8 mouse cellular contexts compared by ENCODE assay signal in the genomic region with DNA sequence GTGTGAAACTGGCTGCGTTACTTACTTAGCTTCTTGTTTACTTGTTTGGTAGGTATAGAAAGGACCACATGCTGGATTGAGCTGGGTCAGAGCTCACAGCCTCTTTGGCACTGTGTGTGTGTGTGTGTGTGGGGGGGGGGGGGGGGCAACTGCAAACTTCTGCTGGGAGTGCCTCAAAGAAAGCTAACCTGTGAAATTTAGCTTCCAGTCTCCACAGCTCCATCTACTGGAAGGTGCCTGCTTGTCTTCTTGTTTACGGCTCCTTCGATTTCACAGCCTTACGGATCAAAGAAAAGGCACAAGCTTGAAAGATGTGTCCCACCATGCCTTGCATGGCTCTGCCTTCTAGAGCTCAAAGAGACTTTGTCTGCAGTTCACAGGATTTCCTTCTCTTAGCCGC. TPM values are rescaled to one million over a fixed set of nuclear protein-coding genes. Genes with fewer than 3 reads are reported as not detected.
DNase-seq lines count a peak whose midpoint lies in the region; ATAC-seq and TF ChIP-seq lines count a peak whose summit lies in the region.

No protein-coding gene starts in this region.

- WGBS in heart, adult 2 months: 22% methylated on average over 5 of the region's 5 CpGs
- WGBS in liver, postnatal 0 days (ENCODE audit: insufficient replicate concordance): 15% methylated on average over 5 of the region's 5 CpGs
- 17% methylated on average over 5 of the region's 5 CpGs for WGBS in limb, embryonic 10.5 days

- no peak overlapping the region for H3K4me2 ChIP-seq in liver, postnatal 0 days (ENCODE audit: low read depth, low read length)

- TF ChIP-seq CTCF in heart, adult 2 months (IDR thresholded peaks at IDR 0.05): peak; percentile 52
- TF ChIP-seq CTCF in liver, postnatal 0 days (IDR thresholded peaks at IDR 0.05; ENCODE audit: low read depth): peak; percentile 63

- DNase-seq in heart, adult 2 months: no peak
- no peak for DNase-seq in heart, postnatal 4 days
- DNase-seq in 3T3-L1 (ENCODE audit: low read depth, low spot score): peak; percentile 24
- peak; percentile 61 for DNase-seq in T-cell, adult 2 months (ENCODE audit: low spot score)
- DNase-seq in liver, postnatal 0 days: no peak
- no peak for DNase-seq in urinary bladder, postnatal 14 days (ENCODE audit: low spot score)
- DNase-seq in limb, embryonic 10.5 days (ENCODE audit: low spot score): no peak
- no peak for DNase-seq in urinary bladder, adult 18-20 months (ENCODE audit: low spot score in 2 of 2)

- no peaks in the 10 kb centered on the region for H3K36me3 ChIP-seq in heart, adult 2 months (ENCODE audit: control insufficient read depth, insufficient read depth, low read length)
- no peaks in the 10 kb centered on the region for H3K36me3 ChIP-seq in liver, postnatal 0 days (replicated peaks; ENCODE audit: insufficient read depth, low read length)
- no peaks in the 10 kb centered on the region for H3K36me3 ChIP-seq in limb, embryonic 10.5 days

- H3K27me3 ChIP-seq in heart, adult 2 months (ENCODE audit: control insufficient read depth, insufficient read depth, low read length): 0 out of 2 replicates have a peak, but pooled peaks cover 2% of the 10 kb centered on the region
- no peaks in the 10 kb centered on the region for H3K27me3 ChIP-seq in liver, postnatal 0 days (ENCODE audit: insufficient read depth, low read length)
- H3K27me3 ChIP-seq in limb, embryonic 10.5 days (ENCODE audit: low read depth, poor library complexity, severe bottlenecking): no peaks in the 10 kb centered on the region

- H3K4me3 ChIP-seq in heart, adult 2 months: no peak overlapping the region
- no peak overlapping the region for H3K4me3 ChIP-seq in liver, postnatal 0 days (ENCODE audit: low read depth, low read length)
- no peak overlapping the region for H3K4me3 ChIP-seq in limb, embryonic 10.5 days

- no peak overlapping the region for H3K27ac ChIP-seq in heart, adult 2 months
- H3K27ac ChIP-seq in liver, postnatal 0 days (ENCODE audit: low read depth): no peak overlapping the region
- H3K27ac ChIP-seq in limb, embryonic 10.5 days: no peak overlapping the region

- 0 out of 2 replicates have a peak overlapping the region, but pooled peaks have one; percentile 14 for H3K9ac ChIP-seq in heart, adult 2 months (ENCODE audit: low read depth, low read length)
- H3K9ac ChIP-seq in liver, postnatal 0 days (replicated peaks): no peak overlapping the region

- TF ChIP-seq EP300 in heart, adult 2 months (IDR thresholded peaks at IDR 0.05; ENCODE audit: insufficient read depth, low read depth, low read length): no peak
- no peak for TF ChIP-seq EP300 in liver, postnatal 0 days (IDR thresholded peaks at IDR 0.05; ENCODE audit: low read depth)

- no peaks in the 10 kb centered on the region for H3K9me3 ChIP-seq in liver, postnatal 0 days (ENCODE audit: low read length)
- no peaks in the 10 kb centered on the region for H3K9me3 ChIP-seq in limb, embryonic 10.5 days (replicated peaks)

- intact Hi-C loops in heart, adult 2 months (cut with DNase I): no loop called here

- ATAC-seq in liver, postnatal 0 days: no peak

- TF ChIP-seq POLR2A in heart, adult 2 months (IDR thresholded peaks at IDR 0.05; ENCODE audit: insufficient read depth, low read depth, low read length): no peak

- H3K4me1 ChIP-seq in heart, adult 2 months (ENCODE audit: control insufficient read depth, insufficient read depth, low read length): no peaks in the 10 kb centered on the region
- H3K4me1 ChIP-seq in liver, postnatal 0 days (ENCODE audit: insufficient read depth): peaks cover 3% of the 10 kb centered on the region; the same call in 1 of the 2 replicates
- H3K4me1 ChIP-seq in limb, embryonic 10.5 days: no peaks in the 10 kb centered on the region

- H3K79me2 ChIP-seq in heart, adult 2 months (replicated peaks; ENCODE audit: control insufficient read depth, insufficient read depth, low read length): no peaks in the 10 kb centered on the region

RNA-seq across cellular contexts. Expression of a gene that starts 17.4 kb away (rescaled TPM):
- total RNA-seq in heart, adult 2 months (2021): 10 to 100 TPM; 40.5 to 46.8 TPM
- 48.7 and 76.4 TPM in 2 replicates for polyA plus RNA-seq in heart, adult 2 months (2012; rRNA removed)
- 10 to 100 TPM; 42.6 to 43.5 TPM for total RNA-seq in heart, postnatal 4 days (2021)
- 6.9 and 8.8 TPM in 2 replicates for polyA plus RNA-seq in liver, postnatal 0 days (2015; fragmentation: Nextera tagmentation; extraction: Ambion mirVana)
- polyA plus RNA-seq in limb, embryonic 10.5 days (2016; fragmentation: Nextera tagmentation; extraction: Ambion mirVana): 86.7 and 94.2 TPM in 2 replicates

RNA-seq across cellular contexts. Expression of a gene that starts 42.3 kb away (rescaled TPM):
- 100 to 1,000 TPM; 295 to 338 TPM for total RNA-seq in heart, adult 2 months (2021)
- polyA plus RNA-seq in heart, adult 2 months (2012; rRNA removed): 203 and 212 TPM in 2 replicates
- total RNA-seq in heart, postnatal 4 days (2021): 100 to 1,000 TPM; 178 to 194 TPM
- 261 and 297 TPM in 2 replicates for polyA plus RNA-seq in liver, postnatal 0 days (2015; fragmentation: Nextera tagmentation; extraction: Ambion mirVana)
- polyA plus RNA-seq in limb, embryonic 10.5 days (2016; fragmentation: Nextera tagmentation; extraction: Ambion mirVana): 112 and 125 TPM in 2 replicates

RNA-seq across cellular contexts. Expression of a gene that starts 45.1 kb away (rescaled TPM):
- 10 to 100 TPM; 12.6 to 17.9 TPM for total RNA-seq in heart, adult 2 months (2021)
- polyA plus RNA-seq in heart, adult 2 months (2012; rRNA removed): 5.0 and 8.5 TPM in 2 replicates
- 10 to 100 TPM; 12.3 to 14.2 TPM for total RNA-seq in heart, postnatal 4 days (2021)
- polyA plus RNA-seq in liver, postnatal 0 days (2015; fragmentation: Nextera tagmentation; extraction: Ambion mirVana): 9.4 and 10.9 TPM in 2 replicates
- 18.3 and 19.6 TPM in 2 replicates for polyA plus RNA-seq in limb, embryonic 10.5 days (2016; fragmentation: Nextera tagmentation; extraction: Ambion mirVana)

Comparison
In these comparisons a context has a peak if more than half of its experiments do, and no peak if none do; other contexts are left out.
1. DNase-seq: peak in 3T3-L1 (single experiment) and T-cell, adult 2 months (single experiment); none in heart, adult 2 months (0 of 2), heart, postnatal 4 days (single experiment), liver, postnatal 0 days (single experiment), urinary bladder, postnatal 14 days (single experiment), limb, embryonic 10.5 days (single experiment) and urinary bladder, adult 18-20 months (0 of 2).